Mouse (Mus musculus) forebrain, embryonic 15.5 days (tissue): ENCODE results near the gene Mllt11. TPM values are rescaled to one million over a fixed set of nuclear protein-coding genes. Genes with fewer than 3 reads are reported as not detected.

Experiments used
- ATAC-seq: fragments of 200-750 bp; cut with Nextera tagmentation; replicated peaks from 2 replicates; pipeline ENCODE4 v1.8.0; 2017; ENCODE audit warnings: mild to moderate bottlenecking, moderate TSS enrichment, moderate library complexity
- H3K27ac ChIP-seq: fragments of 300-500 bp; sonication (generic); replicated peaks from 2 replicates; pipeline ENCODE4 v1.5.1; 2015; ENCODE audit warnings: mild to moderate bottlenecking, inconsistent platforms
- H3K27me3 ChIP-seq: fragments of 300-500 bp; sonication (generic); 2 replicates; pipeline ENCODE4 v1.6.1; 2015; ENCODE audit warnings: inconsistent platforms
- H3K36me3 ChIP-seq: fragments of 300-500 bp; sonication (generic); 2 replicates; pipeline ENCODE4 v1.6.1; 2015; ENCODE audit warnings: mild to moderate bottlenecking, inconsistent platforms
- H3K4me1 ChIP-seq: fragments of 300-500 bp; sonication (generic); 2 replicates; pipeline ENCODE4 v1.6.1; 2015; ENCODE audit warnings: inconsistent platforms
- H3K4me2 ChIP-seq: fragments of 300-500 bp; sonication (generic); replicated peaks from 2 replicates; pipeline ENCODE4 v1.6.1; 2015; ENCODE audit warnings: mild to moderate bottlenecking, inconsistent platforms
- H3K4me3 ChIP-seq: fragments of 300-500 bp; sonication (generic); 2 replicates; pipeline ENCODE4 v1.5.1; 2015; ENCODE audit warnings: mild to moderate bottlenecking, inconsistent platforms
- H3K9ac ChIP-seq: fragments of 300-500 bp; sonication (generic); replicated peaks from 2 replicates; pipeline ENCODE4 v1.6.1; 2015; ENCODE audit warnings: mild to moderate bottlenecking, inconsistent platforms
- H3K9me3 ChIP-seq: fragments of 300-500 bp; sonication (generic); 2 replicates; pipeline ENCODE4 v1.6.1; 2016; ENCODE audit warnings: inconsistent platforms
- WGBS: fragments of 180-500 bp; shearing (Covaris S2); methylation state at CpG from one replicate; pipeline ENCODE4 v1.1.7; 2015; ENCODE audit warnings: mixed read lengths; 5-methylcytosine and 5-hydroxymethylcytosine counted together
- polyA plus RNA-seq: library from polyadenylated mRNA; unstranded; fragments of >200 nt; fragmentation: Nextera tagmentation; extraction: Ambion mirVana; gene quantifications from 2 replicates; pipeline ENCODE4 v1.2.1, GENCODE M21; 2015

Gene Mllt11
- polyA plus RNA-seq, 1 experiment from 2014 or later, result 266 TPM

GRCm38 (mm10) chr3:95174011-95174592 is 57.9 kb downstream of the Mllt11 start:
- ATAC-seq, result peak; percentile 39; the same call in 1 of the 2 replicates
- 4% methylated on average over 16 of the region's 16 CpGs for WGBS
- peaks cover 40% of the 10 kb centered on the region for H3K27me3 ChIP-seq
- H3K9ac ChIP-seq, result peak overlapping the region; percentile 33; the same call in 1 of the 2 replicates
- H3K4me2 ChIP-seq, result peak overlapping the region; percentile 35; the same call in 1 of the 2 replicates
- H3K4me3 ChIP-seq, result no peak overlapping the region
- H3K4me1 ChIP-seq, result peaks cover 15% of the 10 kb centered on the region
- no peaks in the 10 kb centered on the region for H3K9me3 ChIP-seq
- no peak overlapping the region; the same call in 1 of the 2 replicates for H3K27ac ChIP-seq
- peaks cover 45% of the 10 kb centered on the region for H3K36me3 ChIP-seq

- WGBS, result 4% methylated on average over 58 of the region's 58 CpGs
- Histone ChIP-seq H3K27ac (no peak overlapping the region; the same call in 1 of the 2 replicates), H3K4me3 (peak overlapping the region; percentile 18; the same call in 1 of the 2 replicates), H3K9ac (peak overlapping the region; percentile 33; the same call in 1 of the 2 replicates), H3K4me1 (peaks cover 15% of the 10 kb centered on the region), H3K27me3 (peaks cover 43% of the 10 kb centered on the region), H3K9me3 (no peaks in the 10 kb centered on the region), H3K36me3 (peaks cover 52% of the 10 kb centered on the region), H3K4me2 (peak overlapping the region; percentile 35)
- 0 out of 2 replicates have a peak, but pooled peaks have one; percentile 20 for ATAC-seq
Measured at GRCm38 (mm10) chr3:95173256-95173949, 58.6 kb downstream of the Mllt11 start.

GRCm38 (mm10) chr3:95172526-95173255 is 59.3 kb downstream of the Mllt11 start:
- H3K9me3 ChIP-seq, result no peaks in the 10 kb centered on the region
- H3K27ac ChIP-seq, result no peak overlapping the region
- H3K36me3 ChIP-seq, result peaks cover 59% of the 10 kb centered on the region
- no peak overlapping the region for H3K4me2 ChIP-seq
- H3K4me3 ChIP-seq, result peak overlapping the region; percentile 18; the same call in 1 of the 2 replicates
- H3K9ac ChIP-seq, result no peak overlapping the region
- ATAC-seq, result no peak
- 14% methylated on average over 72 of the region's 84 CpGs for WGBS
- peaks cover 43% of the 10 kb centered on the region for H3K27me3 ChIP-seq
- peaks cover 15% of the 10 kb centered on the region for H3K4me1 ChIP-seq

- 85% methylated on average over 6 of the region's 6 CpGs for WGBS
- no peak overlapping the region for H3K9ac ChIP-seq
- H3K27me3 ChIP-seq, result peaks cover 43% of the 10 kb centered on the region
- no peak overlapping the region for H3K27ac ChIP-seq
- ATAC-seq, result no peak
- H3K36me3 ChIP-seq, result peaks cover 74% of the 10 kb centered on the region
- no peak overlapping the region for H3K4me3 ChIP-seq
- no peak overlapping the region for H3K4me2 ChIP-seq
- peaks cover 15% of the 10 kb centered on the region for H3K4me1 ChIP-seq
- H3K9me3 ChIP-seq, result no peaks in the 10 kb centered on the region
Measured at GRCm38 (mm10) chr3:95171105-95171504, 60.9 kb downstream of the Mllt11 start.

- ATAC-seq, result no peak
- no peak overlapping the region for H3K27ac ChIP-seq
- peaks cover 43% of the 10 kb centered on the region for H3K27me3 ChIP-seq
- WGBS, result 90% methylated on average over 10 of the region's 10 CpGs
- H3K4me1 ChIP-seq, result peaks cover 15% of the 10 kb centered on the region
- H3K9ac ChIP-seq, result no peak overlapping the region
- no peaks in the 10 kb centered on the region for H3K9me3 ChIP-seq
- H3K4me2 ChIP-seq, result no peak overlapping the region
- peaks cover 83% of the 10 kb centered on the region for H3K36me3 ChIP-seq
- H3K4me3 ChIP-seq, result no peak overlapping the region
Measured at GRCm38 (mm10) chr3:95169996-95170395, 62.0 kb downstream of the Mllt11 start.

Other genes with a start within 250 kb of the Mllt11 start
- gene Zfp687, start 216.7 kb downstream of the Mllt11 start, polyA plus RNA-seq, result 22.4 and 23.0 TPM in 2 replicates
- 291 and 296 TPM in 2 replicates for gene Psmd4, start 189.6 kb downstream of the Mllt11 start, polyA plus RNA-seq
- 20.5 and 21.6 TPM in 2 replicates for gene Pip5k1a, start 125.2 kb downstream of the Mllt11 start, polyA plus RNA-seq
- 235 and 247 TPM in 2 replicates for gene Vps72, start 121.1 kb downstream of the Mllt11 start, polyA plus RNA-seq
- 0.74 and 1.1 TPM in 2 replicates for gene Tmod4, start 107.7 kb downstream of the Mllt11 start, polyA plus RNA-seq
- gene Scnm1, start 98.2 kb downstream of the Mllt11 start, polyA plus RNA-seq, result 105 and 108 TPM in 2 replicates
- gene Lysmd1, start 98.1 kb downstream of the Mllt11 start, polyA plus RNA-seq, result 39.8 and 42.2 TPM in 2 replicates
- gene Tnfaip8l2, start 89.8 kb downstream of the Mllt11 start, polyA plus RNA-seq, result 2.5 and 3.6 TPM in 2 replicates
- 30.4 and 34.1 TPM in 2 replicates for gene Sema6c, start 71.7 kb downstream of the Mllt11 start, polyA plus RNA-seq
- gene Gabpb2, start 14.3 kb downstream of the Mllt11 start, polyA plus RNA-seq, result 4.8 and 5.9 TPM in 2 replicates
- 88.5 and 90.0 TPM in 2 replicates for gene Cdc42se1, start 3.4 kb downstream of the Mllt11 start, polyA plus RNA-seq
- 0.11 and 0.15 TPM in 2 replicates for gene Gm128, start 9.4 kb upstream of the Mllt11 start, polyA plus RNA-seq
- gene Bnipl, start 19.0 kb upstream of the Mllt11 start, polyA plus RNA-seq, result 0.10 TPM in 1 of 2 replicates, not detected in the other
- gene Mindy1, start 49.2 kb upstream of the Mllt11 start, polyA plus RNA-seq, result 46.1 and 46.2 TPM in 2 replicates
- 42.0 and 44.4 TPM in 2 replicates for gene Prune1, start 49.9 kb upstream of the Mllt11 start, polyA plus RNA-seq
- 0.47 and 0.61 TPM in 2 replicates for gene Anxa9, start 75.0 kb upstream of the Mllt11 start, polyA plus RNA-seq
- 96.7 and 101 TPM in 2 replicates for gene Cers2, start 82.6 kb upstream of the Mllt11 start, polyA plus RNA-seq
- 45.2 and 48.8 TPM in 2 replicates for gene Setdb1, start 125.0 kb upstream of the Mllt11 start, polyA plus RNA-seq
- not detected in 2 replicates for gene 4930558C23Rik, start 170.7 kb upstream of the Mllt11 start, polyA plus RNA-seq
- gene Arnt, start 202.2 kb upstream of the Mllt11 start, polyA plus RNA-seq, result 25.7 and 25.9 TPM in 2 replicates